Mouse (Mus musculus) heart, adult 9 months (tissue): Measurements from ENCODE around the gene Dhh.
"Not testable (repeated sequence)": the region's sequence is repeated elsewhere in the genome, so short reads cannot be mapped to it uniquely, and the experiment has no call there.

Experiments used
- DNase-seq, 2 experiments: peaks; one replicate each; pipeline ENCODE4 v3.0.0; 2022; ENCODE audit warnings: low spot score in 2 of 2

The Dhh gene

DNA sequence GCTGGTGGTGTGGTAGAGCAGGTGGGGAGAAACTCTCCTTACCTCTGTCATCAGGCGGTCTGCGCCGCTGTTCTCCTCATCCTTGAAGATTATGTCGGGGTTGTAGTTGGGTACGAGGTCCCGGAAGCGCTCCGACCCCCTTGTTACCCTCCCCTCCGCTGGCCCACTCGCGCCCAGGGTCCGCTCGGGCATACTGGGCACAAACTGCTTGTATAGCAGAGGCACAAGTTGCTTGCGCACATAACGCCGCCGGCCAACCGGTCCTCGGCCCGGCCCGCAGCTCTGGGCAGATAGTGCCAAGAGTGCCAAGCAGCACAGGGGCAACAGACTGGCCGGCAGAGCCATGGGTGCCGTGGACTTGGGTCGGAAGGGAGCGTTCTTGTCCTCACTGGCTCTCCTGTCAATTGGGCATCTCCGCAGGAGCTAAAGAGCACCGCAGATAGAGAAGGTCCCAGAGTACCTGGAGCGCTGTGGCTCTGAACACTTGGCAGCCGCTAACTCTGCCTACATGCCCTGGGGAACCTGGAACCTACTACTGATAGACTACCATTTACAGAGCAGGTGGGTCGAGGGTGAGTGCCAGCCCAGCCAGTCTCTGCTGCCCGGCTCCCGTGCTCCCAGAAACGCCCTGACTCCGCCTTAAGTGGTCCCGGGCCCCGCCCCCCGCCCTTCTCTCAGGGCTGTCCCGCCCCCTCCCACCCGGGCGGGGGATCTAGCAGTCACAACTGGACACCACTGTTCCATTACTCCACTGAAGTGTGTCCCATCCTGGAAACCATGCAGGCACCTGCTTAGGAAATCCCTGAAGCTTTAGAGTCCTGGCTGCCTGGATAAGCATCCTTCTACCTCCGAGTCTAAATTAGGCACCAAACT, at the start of gene Dhh:
TSS of gene Dhh (minus strand) at position 613 of the 873 bp plus-strand sequence.
- no peak for DNase-seq

DNA sequence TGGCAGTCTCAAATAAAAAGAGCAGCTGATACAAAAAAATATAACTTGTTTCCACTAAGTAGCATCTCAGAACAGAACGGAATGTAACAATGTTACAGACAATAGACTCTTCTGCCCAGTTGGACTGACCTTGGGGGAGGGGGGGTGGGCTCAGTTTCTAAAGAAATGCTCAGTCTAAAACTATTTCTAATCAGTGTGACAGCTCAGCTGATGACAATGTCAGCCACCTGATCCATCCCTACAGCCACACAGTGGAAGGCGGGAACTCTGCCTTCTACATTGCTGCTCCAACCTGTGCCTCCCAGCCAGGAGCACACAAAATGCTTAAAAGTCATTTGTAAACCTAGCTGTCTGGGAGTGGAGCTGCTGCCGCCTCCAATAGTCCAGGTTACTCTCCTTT, 49.5 kb upstream of the Dhh start:
- no peak for DNase-seq

DNA sequence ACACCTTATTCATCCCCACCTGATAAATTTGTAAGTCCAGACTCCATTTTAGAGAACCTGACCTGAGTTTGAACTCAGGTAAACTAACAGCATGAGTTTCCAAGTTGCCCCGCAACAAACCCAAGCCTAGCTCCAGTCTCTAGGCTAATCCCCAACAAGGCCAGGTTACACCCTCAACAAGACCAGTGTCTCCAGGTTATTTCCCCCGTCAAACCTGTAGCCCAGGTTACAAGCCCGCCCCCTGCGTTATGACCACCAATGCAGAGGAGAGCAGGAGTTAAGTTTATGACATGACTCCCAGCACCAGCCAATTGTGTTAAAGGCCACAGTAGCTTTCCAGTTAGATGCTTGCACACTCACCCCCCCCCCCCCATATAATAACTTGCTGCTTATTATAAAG, 44.8 kb upstream of the Dhh start:
- DNase-seq = no peak

DNA sequence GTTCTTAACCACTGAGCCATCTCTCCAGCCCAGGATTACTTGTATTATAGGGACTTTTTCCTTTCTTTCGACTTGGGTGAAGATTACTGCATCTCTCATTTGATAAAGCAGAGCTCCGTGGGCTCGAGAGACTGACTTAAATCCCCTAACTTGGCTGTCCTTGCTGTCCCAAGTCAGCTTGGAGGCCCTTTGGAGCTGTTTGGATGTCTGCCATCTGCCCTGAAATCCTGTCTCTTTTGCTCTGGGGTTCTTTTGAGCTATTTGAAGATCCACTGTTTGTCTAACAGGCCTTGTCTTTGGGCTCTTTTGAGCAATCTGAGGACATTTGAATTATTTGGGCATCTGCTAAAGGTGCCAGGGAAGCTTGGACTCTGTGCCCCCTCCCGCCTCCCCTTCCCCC, 43.7 kb upstream of the Dhh start:
- DNase-seq = no peak

DNA sequence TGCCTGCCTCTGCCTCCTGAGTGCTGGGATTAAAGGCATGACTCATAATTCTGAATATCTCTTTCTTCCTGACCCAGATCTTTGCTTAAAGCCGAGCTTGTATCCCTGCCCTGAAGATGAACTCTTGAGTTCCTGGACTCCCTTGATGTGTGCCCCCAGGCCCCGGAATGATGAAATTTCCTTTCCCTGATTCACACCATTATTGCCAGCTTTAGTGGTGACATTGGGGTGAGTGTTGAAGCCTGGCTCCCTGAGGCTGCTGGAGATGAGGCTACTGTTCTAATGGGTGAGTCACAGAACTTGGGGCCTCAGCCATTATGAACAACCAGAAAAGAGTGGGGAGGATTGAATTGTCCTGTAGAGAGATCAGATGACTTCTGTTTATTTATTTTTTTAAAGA, 43.2 kb upstream of the Dhh start:
- no peak for DNase-seq

DNA sequence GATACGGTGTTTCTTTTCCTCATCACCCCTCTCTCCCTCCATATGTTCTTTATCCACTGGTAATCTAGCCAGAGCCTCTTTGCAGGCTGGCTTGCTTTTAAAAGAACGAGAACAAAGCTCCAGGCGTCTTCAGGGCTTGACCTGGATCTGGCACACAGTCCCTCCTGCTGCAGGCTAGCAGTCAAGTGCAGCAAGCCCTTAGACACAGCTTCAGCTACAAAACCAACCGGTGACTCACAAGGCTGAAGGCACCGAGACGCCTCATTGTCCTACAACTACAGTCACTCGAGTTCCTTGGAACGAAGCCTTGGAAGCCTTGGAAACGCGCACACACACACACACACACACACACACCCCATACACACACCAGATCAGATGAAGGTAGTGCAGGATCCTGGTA, 42.5 kb upstream of the Dhh start:
- DNase-seq = no peak

DNA sequence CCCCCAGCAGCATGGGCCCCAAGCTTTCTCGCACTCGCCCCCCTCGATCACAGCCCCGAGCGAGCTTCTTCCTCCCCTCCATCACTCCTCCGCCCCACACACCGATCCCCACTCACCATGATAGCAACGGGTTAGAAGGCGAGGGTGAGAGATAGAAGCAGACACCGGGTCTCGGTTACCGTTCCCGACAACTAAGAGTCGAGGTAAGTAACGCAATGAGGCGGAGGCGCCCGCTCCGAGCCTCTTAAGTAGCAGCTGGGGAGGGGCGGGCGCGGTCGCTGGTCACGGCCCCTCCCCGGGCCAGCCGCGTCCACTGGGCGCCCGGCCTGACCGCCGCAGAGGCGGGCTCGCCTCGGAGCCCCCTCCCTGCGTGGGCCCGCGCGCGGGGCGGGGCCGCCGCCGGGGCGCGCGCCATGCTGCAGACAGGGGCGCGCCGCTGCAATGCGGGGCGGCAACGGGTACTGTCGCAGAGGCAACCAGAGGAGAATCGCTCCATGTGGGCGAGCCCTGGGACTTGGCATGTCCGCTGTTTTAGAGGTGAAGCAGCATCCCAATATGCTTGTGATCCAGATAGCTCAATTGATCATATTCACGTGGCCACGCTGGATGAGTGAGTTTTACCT, 36.0 kb upstream of the Dhh start, which contains the start of gene Tuba1b:
TSS of gene Tuba1b (minus strand) at position 349 of the 623 bp plus-strand sequence.
- peak; percentile 93 for DNase-seq

DNA sequence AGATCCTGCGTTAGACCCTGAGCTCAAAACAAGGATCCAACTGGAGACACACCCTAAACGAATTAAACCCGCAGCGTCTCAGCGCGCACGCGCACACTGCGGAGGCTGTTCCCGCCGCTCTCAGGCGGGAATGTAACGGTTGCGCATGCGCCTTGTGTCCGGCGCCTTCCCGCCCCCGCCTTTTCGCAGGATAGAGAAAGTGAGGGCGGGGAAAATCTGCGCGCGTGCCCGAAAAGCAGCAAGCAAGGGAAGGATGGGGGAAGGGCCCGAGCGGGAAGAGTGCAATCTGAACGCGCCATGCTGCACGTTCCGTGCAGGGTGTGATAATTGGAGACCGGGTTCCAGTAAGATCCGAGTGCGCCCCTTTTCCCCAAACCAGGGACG, 35.5 kb upstream of the Dhh start:
- peak; percentile 93 to 94 for DNase-seq

DNA sequence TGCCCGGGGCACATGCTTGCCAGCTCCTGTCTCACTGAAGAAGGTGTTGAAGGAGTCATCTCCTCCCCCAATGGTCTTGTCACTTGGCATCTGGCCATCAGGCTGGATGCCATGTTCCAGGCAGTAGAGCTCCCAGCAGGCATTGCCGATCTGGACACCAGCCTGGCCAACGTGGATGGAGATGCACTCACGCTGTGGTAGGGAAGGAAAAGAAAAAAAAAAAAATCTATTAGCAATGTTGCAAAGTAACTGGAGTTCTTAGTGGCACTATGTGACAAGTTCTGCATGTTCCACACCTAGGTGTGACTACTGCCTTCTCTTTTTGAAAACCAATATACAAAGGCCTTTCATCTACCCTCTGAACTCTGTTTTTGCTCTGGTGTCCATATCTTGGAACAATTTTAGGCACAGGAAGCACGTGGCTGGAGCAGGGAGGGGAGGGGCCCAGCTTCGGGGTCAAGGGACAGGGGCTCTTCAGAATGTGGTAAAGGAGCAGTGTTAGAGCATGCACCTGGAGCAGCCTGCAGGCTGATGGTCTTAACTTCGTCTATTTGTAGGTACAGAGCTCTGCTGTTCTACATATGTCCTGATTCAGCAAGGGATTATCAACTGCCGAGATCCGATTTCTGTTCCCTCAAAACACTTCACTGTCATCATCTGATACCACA, 34.8 kb upstream of the Dhh start:
- peak in 1 of 2 experiments; percentile 23 for DNase-seq

DNA sequence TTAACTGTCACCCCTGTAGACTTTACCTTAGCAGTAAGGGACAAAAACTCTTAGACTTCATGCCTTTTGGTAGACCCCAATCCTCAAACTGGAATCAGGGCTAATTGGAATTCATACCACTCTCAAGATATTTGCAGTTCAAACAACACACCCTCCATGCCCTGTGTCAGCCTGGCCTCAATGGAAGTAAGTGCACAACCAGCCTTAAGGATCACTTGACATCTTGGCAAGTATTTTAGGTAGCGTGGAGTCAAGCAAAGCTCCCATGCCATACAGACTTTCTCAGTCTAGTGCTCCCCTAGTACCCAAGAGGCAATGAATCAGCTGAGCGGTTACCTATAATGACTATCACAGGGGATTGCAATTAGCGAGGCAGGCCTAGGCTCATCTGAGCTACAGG, 32.7 kb upstream of the Dhh start:
- DNase-seq = no peak

DNA sequence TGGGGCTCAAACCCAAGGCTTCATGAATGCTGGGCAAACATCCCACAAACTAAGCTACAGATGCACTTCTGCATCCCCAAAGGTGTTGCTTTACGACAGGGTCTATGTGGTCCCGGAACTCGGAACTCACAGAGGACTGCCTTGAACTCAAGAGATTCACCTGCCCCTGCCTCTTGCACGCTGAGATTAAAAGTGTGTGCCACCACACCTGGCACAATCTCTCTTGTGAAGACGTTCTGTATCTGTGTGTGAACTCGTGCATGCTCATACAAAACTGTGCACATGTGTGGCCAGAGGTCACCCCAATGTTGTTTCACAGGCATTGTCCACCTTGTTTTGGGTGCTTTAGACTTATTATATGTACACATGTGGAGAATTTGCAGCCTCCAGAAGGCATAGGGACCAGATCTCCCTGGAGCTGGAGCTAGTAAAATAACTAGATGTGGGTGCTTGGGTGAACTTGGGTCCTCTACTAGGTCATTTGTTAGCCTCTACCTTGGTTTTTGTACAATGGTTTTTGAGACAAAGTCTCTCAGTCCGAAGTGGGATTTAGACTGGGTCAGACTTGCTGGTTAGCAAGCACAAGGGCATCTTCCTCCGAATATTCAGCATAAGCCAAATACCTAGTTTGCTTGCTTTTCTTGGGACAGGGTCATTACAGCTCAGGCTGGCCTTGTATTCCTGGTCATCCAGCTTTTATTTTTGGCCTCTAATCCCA, 31.8 kb upstream of the Dhh start:
- DNase-seq = no peak

DNA sequence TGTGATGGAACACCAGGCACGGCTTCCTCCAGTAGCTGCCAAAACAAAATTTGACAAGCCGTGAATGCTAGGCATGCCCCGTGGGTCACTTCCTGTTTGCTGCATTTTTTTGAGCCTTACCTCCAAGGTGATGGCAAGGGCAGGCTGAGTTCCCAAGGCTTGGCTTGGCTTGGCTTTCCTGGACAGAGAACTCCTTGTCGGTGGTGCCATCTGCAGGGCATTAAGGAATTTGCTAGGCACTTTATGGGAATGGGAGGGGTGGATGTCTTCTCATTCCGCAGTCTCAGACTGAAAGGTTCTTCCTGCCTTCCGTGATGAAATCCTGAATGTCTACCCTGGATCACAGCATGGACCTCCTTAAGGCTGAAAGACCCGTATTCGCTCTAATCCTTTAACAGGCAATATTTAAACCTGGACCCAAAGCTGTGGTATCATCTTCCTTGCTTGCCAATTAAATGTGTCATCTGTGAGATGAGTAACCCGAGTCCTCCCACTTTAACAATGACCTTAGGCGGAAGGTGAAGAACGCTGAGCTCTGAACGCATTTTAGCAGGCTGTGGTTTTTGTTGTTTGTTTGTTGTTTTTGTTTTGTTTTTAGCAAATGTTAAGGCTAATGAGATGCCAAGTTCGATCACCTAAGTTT, 30.4 kb upstream of the Dhh start:
- peak; percentile 68 to 80 for DNase-seq

DNA sequence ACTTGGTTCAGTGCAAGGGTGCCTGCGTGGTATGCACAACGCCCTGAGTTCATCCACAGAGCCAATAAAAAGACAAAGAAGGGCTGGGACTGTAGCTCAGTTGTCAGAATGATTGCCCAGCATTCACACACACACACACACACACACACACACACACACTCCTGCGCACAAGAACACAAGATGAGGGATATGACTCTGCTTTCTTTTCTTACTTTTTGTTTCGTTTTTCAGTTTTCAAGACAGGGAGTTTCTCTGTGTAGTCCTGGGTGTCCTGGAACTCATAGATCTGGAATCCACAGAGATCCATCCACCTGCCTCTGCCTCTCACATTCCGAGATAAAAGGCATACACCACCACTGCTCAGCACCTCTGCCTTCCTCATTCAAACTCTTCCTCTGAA, 29.2 kb upstream of the Dhh start:
- DNase-seq = no peak

DNA sequence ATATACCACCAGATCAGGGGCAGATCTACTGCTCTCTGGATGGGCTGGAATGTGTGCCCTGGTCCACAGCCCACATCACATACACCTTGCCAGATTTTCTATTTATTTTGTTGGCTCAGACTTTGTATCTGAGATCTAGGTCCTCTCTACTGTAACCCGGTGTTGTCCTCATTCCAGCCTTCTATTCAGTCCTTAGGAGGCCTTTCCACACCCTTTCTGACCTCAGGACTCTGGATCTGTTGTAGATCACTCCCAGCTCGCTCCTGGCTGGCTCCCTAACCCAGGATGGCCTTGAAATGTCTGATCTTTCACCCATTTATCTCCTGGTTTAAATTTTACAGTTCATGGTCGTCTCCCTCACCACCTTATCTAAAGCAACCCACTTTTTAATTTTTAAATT, 26.3 kb upstream of the Dhh start:
- no peak for DNase-seq

DNA sequence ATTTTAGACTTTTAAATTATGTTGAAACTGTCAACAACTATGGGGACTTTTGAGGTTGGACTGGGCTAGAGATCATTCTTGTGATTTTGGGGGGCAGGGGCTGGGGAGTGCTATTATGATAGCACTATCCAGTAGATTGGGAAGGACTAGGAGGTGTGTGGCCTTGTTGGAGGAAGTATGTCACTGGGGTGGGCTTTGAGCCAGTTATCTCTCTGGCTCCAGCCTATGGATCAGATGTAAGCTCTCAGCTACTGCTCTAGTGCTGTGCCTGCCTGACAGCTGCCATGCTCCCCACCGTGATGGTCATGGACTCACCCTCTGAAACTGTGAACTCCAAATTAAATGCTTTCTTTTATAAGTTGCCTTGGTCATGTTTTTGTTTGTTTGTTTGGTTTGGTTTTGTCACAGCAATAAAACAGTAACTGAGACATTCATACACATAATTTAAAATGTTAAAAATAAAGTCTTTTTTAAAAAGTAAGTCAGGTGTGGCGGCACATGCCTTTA, 24.7 kb upstream of the Dhh start:
- DNase-seq = no peak

DNA sequence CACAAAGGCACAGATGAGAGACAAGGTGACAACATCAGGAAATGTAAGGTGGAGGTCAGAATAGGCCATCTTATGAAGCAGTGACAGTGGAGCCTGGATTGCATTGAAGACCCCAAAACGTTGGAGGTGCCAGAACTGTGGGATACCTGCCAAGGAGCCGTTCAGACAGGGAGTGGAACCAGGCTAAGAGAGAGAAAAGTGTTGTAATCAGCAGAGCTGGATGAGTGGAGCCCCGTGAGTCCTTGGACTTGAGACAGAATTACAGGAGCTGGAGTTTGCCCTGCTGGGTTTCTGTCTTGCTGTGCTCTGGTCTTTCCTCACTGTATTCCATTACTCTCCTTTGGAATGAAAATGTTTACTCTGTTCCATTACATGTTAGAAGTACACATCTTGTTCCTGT, 24.2 kb upstream of the Dhh start:
- no peak for DNase-seq

DNA sequence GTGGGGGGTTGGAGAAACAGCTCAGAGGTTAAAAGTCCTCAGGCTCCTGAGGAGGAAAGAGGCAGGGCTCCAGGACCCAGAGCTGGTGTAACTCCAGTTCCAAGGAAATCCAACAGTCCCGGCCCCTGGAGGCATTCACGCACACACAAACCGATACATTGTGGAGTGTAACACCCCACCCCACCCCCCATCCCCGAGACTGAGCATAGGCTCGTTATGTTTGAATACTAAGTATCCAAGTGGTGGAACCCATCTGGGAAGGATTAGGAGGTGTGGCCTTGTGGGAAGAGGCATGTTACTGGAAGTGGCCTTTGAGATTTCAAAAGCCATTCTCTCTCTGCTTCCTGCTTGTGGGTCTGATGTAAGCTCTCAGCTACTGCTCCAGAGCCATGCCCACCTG, 23.2 kb upstream of the Dhh start:
- DNase-seq = no peak

DNA sequence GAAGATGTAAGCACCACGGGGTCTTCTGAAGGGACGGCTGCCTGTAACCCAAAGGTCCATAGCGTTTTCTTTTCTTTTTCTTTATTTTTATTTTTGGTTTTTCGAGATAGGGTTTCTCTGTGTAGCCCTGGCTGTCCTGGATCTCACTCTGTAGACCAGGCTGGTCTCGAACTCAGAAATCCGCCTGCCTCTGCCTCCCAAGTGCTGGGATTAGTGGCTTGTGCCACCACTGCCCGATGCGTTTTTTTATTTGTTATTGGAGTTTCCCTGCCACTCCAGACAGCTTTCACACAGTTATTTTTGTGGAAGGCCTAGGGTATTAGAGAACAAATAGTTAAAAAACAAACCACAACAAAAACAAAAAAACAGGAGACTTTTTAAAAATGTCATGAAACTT, 20.2 kb upstream of the Dhh start:
- DNase-seq = not testable (repeated sequence)

DNA sequence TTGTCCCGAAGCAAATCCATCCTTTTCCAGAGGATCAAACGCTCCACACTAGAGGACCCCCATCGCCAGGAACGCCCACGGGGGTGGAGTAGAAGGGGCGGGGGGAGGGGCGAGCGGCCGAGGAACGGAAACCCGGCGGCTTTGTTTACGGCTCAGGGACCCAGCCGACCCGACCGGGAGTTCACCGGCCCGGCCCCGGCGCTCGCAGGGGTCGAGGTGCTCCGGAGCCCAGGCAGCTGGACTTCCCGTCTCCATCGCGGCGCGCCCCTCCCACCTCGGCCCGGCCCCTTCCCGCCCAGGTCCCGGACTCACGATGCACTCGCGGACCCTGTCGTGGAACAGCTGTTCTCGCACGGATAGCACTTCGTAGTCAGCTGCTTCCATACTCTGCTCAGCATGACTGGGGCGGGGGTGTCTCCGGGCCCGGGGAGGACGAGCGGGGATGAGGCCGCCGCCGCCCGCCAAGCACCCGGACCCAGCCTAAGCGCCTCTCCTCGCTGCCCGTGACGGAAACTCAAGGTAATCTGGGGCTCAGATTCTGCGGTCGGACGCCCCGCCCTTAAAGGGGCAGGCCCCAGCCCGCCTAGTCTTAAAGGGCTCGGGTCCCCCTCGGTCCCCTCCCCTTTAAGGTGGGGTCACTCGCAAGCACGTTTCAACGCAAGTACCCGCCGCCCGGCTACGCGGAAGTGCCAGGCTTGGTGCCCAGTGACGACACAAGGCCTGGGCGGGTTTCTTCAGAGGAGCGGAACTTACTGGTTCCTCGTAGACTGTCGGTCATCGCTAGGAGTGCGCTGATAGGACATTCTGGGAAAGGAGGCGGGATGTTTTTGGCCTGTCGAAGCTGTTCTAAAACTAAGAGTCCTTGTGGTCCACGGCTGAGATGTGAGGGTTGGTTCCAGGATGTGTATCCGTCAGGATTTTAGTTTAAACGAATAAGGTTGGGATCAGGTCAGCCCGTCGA, 19.5 kb upstream of the Dhh start, which contains the start of gene Lmbr1l:
TSS of gene Lmbr1l (minus strand) at position 694 of the 961 bp plus-strand sequence.
- DNase-seq = peak; percentile 99

DNA sequence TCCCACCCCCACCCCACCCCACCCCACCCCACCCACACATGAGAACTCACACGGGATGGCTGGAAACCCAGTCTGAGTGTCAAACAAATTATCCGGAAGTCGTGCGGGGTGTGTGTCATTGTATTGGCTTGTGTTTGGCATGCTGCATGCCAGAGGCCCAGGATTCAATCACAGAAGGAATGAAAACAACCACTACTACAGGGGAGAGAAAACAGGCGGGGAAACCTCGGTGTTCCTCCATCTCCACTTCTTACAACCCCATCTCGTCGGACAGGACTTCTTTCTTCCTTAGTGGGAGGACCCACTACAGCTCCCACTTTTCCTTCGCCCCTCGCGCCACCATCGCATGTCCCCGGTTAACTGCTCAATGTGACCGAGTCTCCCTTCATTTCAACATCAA, 18.8 kb upstream of the Dhh start:
- peak; percentile 35 to 45 for DNase-seq
